Mouse (Mus musculus) olfactory bulb, adult 2 months (tissue): ENCODE results near the gene Rpl34.

ENCODE experiments used
- CTCF ChIP-seq: fragments of 200-500 bp; IDR thresholded peaks from 2 replicates; pipeline ENCODE4 v1.5.1; 2012; ENCODE audit warnings: low read depth, mild to moderate bottlenecking, low read length, moderate library complexity; ENCODE audit not compliant: insufficient read depth
- POLR2A ChIP-seq: fragments of 200-500 bp; IDR thresholded peaks from 2 replicates; pipeline ENCODE4 v1.6.1; 2012; ENCODE audit warnings: mild to moderate bottlenecking, low read depth, low read length, moderate library complexity; ENCODE audit not compliant: insufficient read depth

- TF ChIP-seq CTCF (no peak), POLR2A (no peak)
Observed at GRCm38 (mm10) chr3:130736758-130737157, 6.6 kb upstream of the Rpl34 start.
